In the genomic region with DNA sequence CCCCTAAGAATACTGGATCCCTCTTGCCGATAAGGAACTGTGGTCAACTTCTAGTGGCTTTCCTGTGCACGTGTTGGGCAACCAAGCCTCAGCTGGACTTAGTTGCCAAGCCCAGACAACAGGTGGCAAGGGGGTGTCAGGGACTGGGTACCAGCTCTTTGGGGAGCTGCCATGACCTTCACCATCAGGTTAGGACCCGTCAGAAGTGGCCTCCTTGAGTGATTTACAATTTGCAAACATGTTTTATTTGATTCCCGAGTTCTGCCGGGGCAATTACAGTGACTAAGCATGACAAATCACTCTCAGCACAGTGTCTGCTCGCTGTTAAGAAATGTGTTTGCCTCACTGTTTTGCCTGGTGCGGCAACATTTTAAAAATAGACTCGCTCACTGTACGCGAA, we compare ENCODE assay signal across 11 mouse cellular contexts. TPM values are rescaled to one million over a fixed set of nuclear protein-coding genes. Genes with fewer than 3 reads are reported as not detected.
A peak's percentile ranks its signal among the peaks of the same experiment; 100 is the strongest.
DNase-seq lines count a peak whose midpoint lies in the region; ATAC-seq and TF ChIP-seq lines count a peak whose summit lies in the region.
"Had no signal": no experiment of that assay in that cellular context is flagged by ENCODE, and none has a peak within 500 bp of the region (broad histone marks: within the 10 kb centered on the region; RNA-seq: fewer than 3 reads in every experiment).

No protein-coding gene starts in this region.

- no peak overlapping the region for H3K9ac ChIP-seq in midbrain, postnatal 0 days (replicated peaks; ENCODE audit: low read length, poor library complexity, severe bottlenecking)

- H3K36me3 ChIP-seq in C2C12 (ENCODE audit: control insufficient read depth, insufficient read depth): no peaks in the 10 kb centered on the region
- no peaks in the 10 kb centered on the region for H3K36me3 ChIP-seq in midbrain, postnatal 0 days (ENCODE audit: insufficient read depth, low read length)
- H3K36me3 ChIP-seq: G1E; limb, embryonic 10.5 days had no signal

- H3K4me1 ChIP-seq in midbrain, postnatal 0 days (ENCODE audit: insufficient read depth, low read length): no peaks in the 10 kb centered on the region

- H3K27ac ChIP-seq in midbrain, postnatal 0 days (ENCODE audit: low read depth, low read length): no peak overlapping the region
- H3K27ac ChIP-seq: limb, embryonic 10.5 days had no signal

- H3K4me2 ChIP-seq in midbrain, postnatal 0 days (ENCODE audit: low read depth, low read length, poor library complexity, severe bottlenecking): no peak overlapping the region

- no peak overlapping the region for H3ac ChIP-seq in C2C12 (ENCODE audit: control insufficient read depth, insufficient read length, low read depth)

- 10% methylated on average over 10 of the region's 10 CpGs for WGBS in large intestine, adult 2 months
- 75% methylated on average over 10 of the region's 10 CpGs for WGBS in midbrain, postnatal 0 days

- peak; percentile 14 for DNase-seq in kidney, adult 9 months
- no peak for DNase-seq in kidney, adult 18-20 months
- DNase-seq in adrenal gland, postnatal 14 days: peak; percentile 59
- DNase-seq in large intestine, adult 2 months (ENCODE audit: low read depth, low spot score): peak; percentile 61
- no peak for DNase-seq in midbrain, postnatal 0 days (ENCODE audit: low spot score)
- no peak for DNase-seq in cerebellum, postnatal 4 days (ENCODE audit: low spot score in 2 of 2)
- DNase-seq in kidney, postnatal 10 days: no peak
- DNase-seq: heart, postnatal 10 days had no signal

- no peaks in the 10 kb centered on the region for H3K9me3 ChIP-seq in midbrain, postnatal 0 days (ENCODE audit: low read length)
- H3K9me3 ChIP-seq: G1E; limb, embryonic 10.5 days had no signal

- TF ChIP-seq CTCF in C2C12 (IDR thresholded peaks at IDR 0.05; ENCODE audit: control insufficient read depth, insufficient read depth, insufficient read length): no peak
- TF ChIP-seq CTCF in midbrain, postnatal 0 days (IDR thresholded peaks at IDR 0.05): no peak

- H3K79me3 ChIP-seq in C2C12 (ENCODE audit: low read depth): no peaks in the 10 kb centered on the region

- H3K27me3 ChIP-seq in C2C12 (ENCODE audit: control insufficient read depth, insufficient read depth, insufficient read length): no peaks in the 10 kb centered on the region
- H3K27me3 ChIP-seq in midbrain, postnatal 0 days (ENCODE audit: insufficient read depth, low read length): peaks cover 14% of the 10 kb centered on the region; the same call in 1 of the 2 replicates

- no peak overlapping the region for H3K4me3 ChIP-seq in C2C12 (ENCODE audit: insufficient read depth, poor library complexity, severe bottlenecking)
- H3K4me3 ChIP-seq in midbrain, postnatal 0 days (ENCODE audit: low read depth, low read length): no peak overlapping the region
- H3K4me3 ChIP-seq: limb, embryonic 10.5 days had no signal

- ATAC-seq in midbrain, postnatal 0 days (ENCODE audit: low FRiP score): no peak

- no peaks in the 10 kb centered on the region for H3K79me2 ChIP-seq in C2C12 (ENCODE audit: control insufficient read depth, insufficient read depth)

TF ChIP-seq in C2C12, 6 proteins besides CTCF, POLR2A, EP300 and RAD21:
- TF ChIP-seq CEBPB (IDR thresholded peaks at IDR 0.05; ENCODE audit: low read depth) (peak; percentile 55), USF1 (IDR thresholded peaks at IDR 0.05; ENCODE audit: low read depth) (peak; percentile 56), MYOD1 (IDR thresholded peaks at IDR 0.05; ENCODE audit: control insufficient read depth, insufficient read length, low read depth) (peak; percentile 98), MYOG (IDR thresholded peaks at IDR 0.05; ENCODE audit: control insufficient read depth, extremely low read depth, insufficient read length) (no peak), FOSL1 (IDR thresholded peaks at IDR 0.05; ENCODE audit: insufficient read depth, low read length, poor library complexity, severe bottlenecking) (peak; percentile 97), MAX (IDR thresholded peaks at IDR 0.05) (peak; percentile 55)

RNA-seq across cellular contexts. Expression of gene Cebpa, which starts 7.9 kb away (rescaled TPM):
- 22.9 TPM for polyA plus RNA-seq in C2C12 (2012; fragmentation: generic; extraction: Trizol)
- 178 and 183 TPM in 2 replicates for total RNA-seq in adrenal gland, postnatal 14 days (2021)
- 30.9 and 36.3 TPM in 2 replicates for polyA plus RNA-seq in large intestine, adult 2 months (2012; rRNA removed)
- total RNA-seq in midbrain, postnatal 0 days (2014; rRNA removed): 3.9 and 11.3 TPM in 2 replicates
- 0.44 and 0.67 TPM in 2 replicates for polyA plus RNA-seq in midbrain, postnatal 0 days (2015; fragmentation: Nextera tagmentation; extraction: Ambion mirVana)
- total RNA-seq: G1E had no signal

RNA-seq across cellular contexts. Expression of gene Slc7a10, which starts 59.2 kb away (rescaled TPM):
- not detected for polyA plus RNA-seq in C2C12 (2012; fragmentation: generic; extraction: Trizol)
- total RNA-seq in adrenal gland, postnatal 14 days (2021): 1.5 and 3.6 TPM in 2 replicates
- polyA plus RNA-seq in large intestine, adult 2 months (2012; rRNA removed): 2.5 and 3.6 TPM in 2 replicates
- 37.1 and 39.1 TPM in 2 replicates for total RNA-seq in midbrain, postnatal 0 days (2014; rRNA removed)
- polyA plus RNA-seq in midbrain, postnatal 0 days (2015; fragmentation: Nextera tagmentation; extraction: Ambion mirVana): 24.1 and 29.4 TPM in 2 replicates
- polyA plus RNA-seq: G1E had no signal

Comparison
In these comparisons a context has a peak if more than half of its experiments do, and no peak if none do; other contexts are left out.
1. DNase-seq: peak in kidney, adult 9 months (single experiment), adrenal gland, postnatal 14 days (single experiment) and large intestine, adult 2 months (single experiment); none in kidney, adult 18-20 months (single experiment), midbrain, postnatal 0 days (single experiment), cerebellum, postnatal 4 days (0 of 2) and kidney, postnatal 10 days (single experiment).
2. RNA of gene Cebpa, which starts 7.9 kb away (polyA plus RNA-seq): 30.9 to 36.3 TPM in large intestine, adult 2 months and 22.9 TPM in C2C12 (single experiment); 0.44 to 0.67 TPM in midbrain, postnatal 0 days; every median in the first group is over 10 times any median in the second.